Mouse (Mus musculus) neural tube, embryonic 15.5 days (tissue): ENCODE measurements around the gene Sf3b1. TPM values are rescaled to one million over a fixed set of nuclear protein-coding genes. Genes with fewer than 3 reads are reported as not detected.
A peak's percentile ranks its signal among the peaks of the same experiment; 100 is the strongest.
"Not testable (repeated sequence)": the region's sequence is repeated elsewhere in the genome, so short reads cannot be mapped to it uniquely, and the experiment has no call there.

Experiments used
- ATAC-seq: fragments of 200-750 bp; cut with Nextera tagmentation; 2 replicates; pipeline ENCODE4 v1.8.0; 2017; ENCODE audit warnings: mild to moderate bottlenecking, moderate TSS enrichment, moderate library complexity; ENCODE audit not compliant: low FRiP score
- H3K27ac ChIP-seq: fragments of 300-500 bp; sonication (generic); replicated peaks from 2 replicates; pipeline ENCODE4 v1.5.1; 2015; ENCODE audit warnings: mild to moderate bottlenecking, inconsistent platforms
- H3K27me3 ChIP-seq: fragments of 300-500 bp; sonication (generic); replicated peaks from 2 replicates; pipeline ENCODE4 v1.6.1; 2015; ENCODE audit warnings: inconsistent platforms
- H3K36me3 ChIP-seq: fragments of 300-500 bp; sonication (generic); 2 replicates; pipeline ENCODE4 v1.6.1; 2015; ENCODE audit warnings: inconsistent platforms
- H3K4me1 ChIP-seq: fragments of 300-500 bp; sonication (generic); 2 replicates; pipeline ENCODE4 v1.6.1; 2015; ENCODE audit warnings: inconsistent platforms
- H3K4me2 ChIP-seq: fragments of 300-500 bp; sonication (generic); 2 replicates; pipeline ENCODE4 v1.6.1; 2015; ENCODE audit warnings: inconsistent platforms, mild to moderate bottlenecking, moderate library complexity
- H3K4me3 ChIP-seq: fragments of 300-500 bp; sonication (generic); replicated peaks from 2 replicates; pipeline ENCODE4 v1.5.1; 2015; ENCODE audit warnings: mild to moderate bottlenecking, inconsistent platforms
- H3K9ac ChIP-seq: fragments of 300-500 bp; sonication (generic); replicated peaks from 2 replicates; pipeline ENCODE4 v1.6.1; 2015; ENCODE audit warnings: mild to moderate bottlenecking, inconsistent platforms
- H3K9me3 ChIP-seq: fragments of 300-500 bp; sonication (generic); replicated peaks from 2 replicates; pipeline ENCODE4 v1.6.1; 2016; ENCODE audit warnings: inconsistent platforms
- WGBS: fragments of 180-500 bp; shearing (Covaris S2); methylation state at CpG from one replicate; pipeline ENCODE4 v1.1.7; 2015; ENCODE audit warnings: mixed read lengths; 5-methylcytosine and 5-hydroxymethylcytosine counted together
- polyA plus RNA-seq: library from polyadenylated mRNA; unstranded; fragments of >200 nt; fragmentation: Nextera tagmentation; extraction: Ambion mirVana; gene quantifications from 2 replicates; pipeline ENCODE4 v1.2.1, GENCODE M21; 2015

The Sf3b1 gene
- polyA plus RNA-seq, 1 experiment from 2014 or later: 258 TPM

DNA sequence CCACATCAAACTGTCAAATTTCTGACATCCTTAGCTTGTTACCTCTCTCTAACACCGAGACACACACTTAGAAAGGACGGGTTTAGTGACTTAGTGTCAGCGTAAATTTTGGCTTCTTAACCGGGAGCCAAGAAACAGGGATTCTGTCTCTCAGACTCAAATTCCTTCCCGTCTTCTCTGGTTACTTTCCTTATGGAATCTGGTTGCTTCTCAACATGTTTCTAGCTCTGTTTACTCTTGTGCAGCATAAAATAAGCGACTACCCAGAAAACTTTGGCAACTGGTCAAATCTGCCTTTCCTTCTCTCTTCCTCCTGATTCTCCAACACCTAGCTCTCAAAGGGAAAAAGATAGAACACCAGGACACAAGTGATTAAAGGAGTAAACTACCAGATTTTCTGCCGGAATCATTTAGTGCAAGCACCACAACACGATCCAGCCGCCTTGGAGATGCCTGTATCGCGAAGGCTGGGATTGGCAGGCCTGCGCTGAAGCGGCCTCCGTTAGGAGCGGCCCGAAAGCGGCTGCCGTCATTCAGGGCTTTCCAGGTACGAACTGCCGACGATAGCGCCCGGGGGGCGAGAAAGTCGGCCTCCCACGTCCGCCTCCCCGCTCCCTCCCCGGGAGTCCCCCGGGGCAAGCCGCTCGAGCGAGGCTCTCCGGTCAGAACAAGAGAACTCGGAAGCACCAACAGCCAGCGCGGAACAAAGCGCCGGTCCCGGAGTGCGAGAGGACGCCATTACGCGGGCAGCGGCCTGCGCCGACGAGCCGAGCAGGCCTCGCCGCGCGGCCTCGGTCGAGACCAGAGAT lies 633 bp downstream of the Sf3b1 start:
- H3K27ac ChIP-seq: peak overlapping the region; percentile 97
- H3K27me3 ChIP-seq: no peaks in the 10 kb centered on the region
- H3K9me3 ChIP-seq: no peaks in the 10 kb centered on the region
- H3K4me2 ChIP-seq: peak overlapping the region; percentile 74
- peak overlapping the region; percentile 94 for H3K9ac ChIP-seq
- no peaks in the 10 kb centered on the region for H3K36me3 ChIP-seq
- peaks cover 23% of the 10 kb centered on the region for H3K4me1 ChIP-seq
- peak overlapping the region; percentile 96 for H3K4me3 ChIP-seq
- ATAC-seq: peak; percentile 65
- WGBS: under 1% methylated on average over 51 of the region's 55 CpGs

DNA sequence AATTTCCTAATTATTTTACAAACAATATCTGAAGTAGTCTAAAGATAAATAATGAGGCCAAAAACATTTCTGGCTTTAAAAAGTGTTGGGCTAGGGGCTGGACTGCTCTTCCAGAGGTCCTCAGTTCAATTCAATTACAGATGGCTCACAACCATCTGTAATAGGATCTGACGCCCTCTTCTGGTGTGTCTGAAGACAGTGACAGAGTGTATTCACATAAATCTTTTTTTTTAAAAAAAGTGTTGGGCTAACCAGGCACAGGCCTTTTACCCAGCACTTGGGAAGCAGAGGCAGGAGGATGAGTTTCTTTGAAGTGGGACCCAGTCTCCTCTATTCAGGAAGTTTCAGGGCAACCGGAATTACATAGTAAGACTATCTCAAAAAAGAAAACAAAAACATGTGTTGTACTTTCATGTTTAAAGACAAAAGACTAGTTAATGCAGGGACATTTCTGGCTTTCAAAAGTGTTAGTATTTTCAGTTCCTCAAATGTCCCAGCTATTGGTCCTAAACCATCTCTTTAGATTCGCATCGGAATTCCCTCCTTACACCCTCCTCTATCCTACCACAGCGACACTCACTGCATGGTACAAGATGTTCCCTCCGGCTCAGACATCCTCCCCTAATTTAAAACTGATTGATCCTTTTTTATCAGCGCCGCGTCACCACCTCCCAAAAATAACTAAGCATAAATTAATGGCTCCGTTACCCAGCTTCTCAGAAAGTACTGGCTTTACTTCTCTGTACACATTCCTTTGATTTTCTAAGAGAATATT lies 1.4 kb downstream of the Sf3b1 start:
- peaks cover 23% of the 10 kb centered on the region for H3K4me1 ChIP-seq
- ATAC-seq: no peak
- peak overlapping the region; percentile 74 for H3K4me2 ChIP-seq
- H3K36me3 ChIP-seq: no peaks in the 10 kb centered on the region
- 10% methylated on average over 10 of the region's 10 CpGs for WGBS
- peak overlapping the region; percentile 94 for H3K9ac ChIP-seq
- peak overlapping the region; percentile 96 for H3K4me3 ChIP-seq
- no peaks in the 10 kb centered on the region for H3K9me3 ChIP-seq
- H3K27ac ChIP-seq: peak overlapping the region; percentile 97
- H3K27me3 ChIP-seq: no peaks in the 10 kb centered on the region

DNA sequence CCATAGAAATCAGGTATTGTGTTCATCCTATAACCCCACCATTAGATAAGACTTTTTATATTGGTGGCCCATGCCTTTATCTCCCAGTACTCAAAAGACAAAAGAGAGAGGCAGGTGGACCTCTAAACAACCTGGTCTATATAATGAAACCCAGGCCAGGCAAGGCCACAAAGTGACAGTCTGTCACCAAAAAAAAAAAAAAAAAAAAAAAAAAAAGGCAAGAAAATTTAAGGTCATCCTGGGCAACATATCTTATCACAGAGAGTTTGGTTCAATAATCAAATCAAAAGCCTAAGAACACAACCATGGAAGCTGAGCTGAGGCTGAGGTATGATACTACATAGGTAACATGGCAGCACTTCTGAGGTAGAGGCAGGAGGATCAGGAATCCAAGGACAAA lies 5.4 kb downstream of the Sf3b1 start:
- no peak for ATAC-seq
- Histone ChIP-seq H3K9ac (no peak overlapping the region), H3K4me3 (no peak overlapping the region), H3K27me3 (no peaks in the 10 kb centered on the region), H3K4me2 (no peak overlapping the region), H3K9me3 (no peaks in the 10 kb centered on the region), H3K27ac (no peak overlapping the region), H3K4me1 (peaks cover 19% of the 10 kb centered on the region), H3K36me3 (peaks cover 10% of the 10 kb centered on the region)

DNA sequence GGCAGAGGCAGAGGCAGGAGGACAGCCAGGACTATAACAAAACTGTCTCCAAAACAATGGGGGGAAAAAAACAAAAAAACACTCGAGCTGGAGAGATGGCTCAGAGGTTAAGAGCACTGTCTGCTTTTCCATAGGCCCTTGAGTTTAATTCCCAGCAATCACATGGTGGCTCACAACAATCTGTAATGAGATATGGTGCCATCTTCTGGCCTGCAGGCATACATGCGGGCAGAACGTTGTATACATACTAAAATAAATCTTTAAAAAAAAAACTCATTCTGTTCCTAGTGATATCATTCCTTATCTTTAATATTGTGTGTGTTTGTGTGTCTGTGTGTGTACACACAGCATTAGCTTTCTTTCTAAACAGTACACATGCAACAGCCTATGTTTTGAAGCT lies 14.8 kb downstream of the Sf3b1 start:
- Histone ChIP-seq H3K9ac (no peak overlapping the region), H3K4me2 (no peak overlapping the region), H3K4me3 (no peak overlapping the region), H3K27ac (no peak overlapping the region), H3K4me1 (no peaks in the 10 kb centered on the region), H3K27me3 (no peaks in the 10 kb centered on the region), H3K36me3 (peaks cover 61% of the 10 kb centered on the region), H3K9me3 (no peaks in the 10 kb centered on the region)
- WGBS: 50% methylated on average over 3 of the region's 3 CpGs
- no peak for ATAC-seq

DNA sequence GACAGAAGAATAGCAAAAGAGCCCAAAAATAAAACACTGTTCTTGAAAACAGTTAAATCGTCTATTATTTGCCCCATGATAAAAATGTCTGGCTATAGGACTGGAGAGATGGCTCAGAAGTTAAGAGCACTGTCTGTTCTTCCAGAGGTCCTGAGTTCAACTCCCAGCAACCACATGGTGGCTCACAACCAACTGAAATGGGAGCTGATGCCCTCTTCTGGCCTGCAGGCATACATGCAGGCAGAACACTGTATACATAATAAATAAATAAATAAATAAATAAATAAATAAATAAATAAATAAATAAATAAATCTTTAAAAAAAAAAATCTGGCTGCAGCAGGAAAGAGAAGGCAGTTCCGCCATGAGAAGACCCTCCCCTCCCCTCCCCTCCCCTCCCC lies 19.0 kb downstream of the Sf3b1 start:
- H3K27ac ChIP-seq, H3K9me3 ChIP-seq, H3K27me3 ChIP-seq, ATAC-seq, H3K4me1 ChIP-seq, H3K4me2 ChIP-seq, H3K9ac ChIP-seq, H3K4me3 ChIP-seq: not testable (repeated sequence)
- WGBS: 85% methylated on average over 2 of the region's 2 CpGs
- peaks cover 63% of the 10 kb centered on the region for H3K36me3 ChIP-seq

DNA sequence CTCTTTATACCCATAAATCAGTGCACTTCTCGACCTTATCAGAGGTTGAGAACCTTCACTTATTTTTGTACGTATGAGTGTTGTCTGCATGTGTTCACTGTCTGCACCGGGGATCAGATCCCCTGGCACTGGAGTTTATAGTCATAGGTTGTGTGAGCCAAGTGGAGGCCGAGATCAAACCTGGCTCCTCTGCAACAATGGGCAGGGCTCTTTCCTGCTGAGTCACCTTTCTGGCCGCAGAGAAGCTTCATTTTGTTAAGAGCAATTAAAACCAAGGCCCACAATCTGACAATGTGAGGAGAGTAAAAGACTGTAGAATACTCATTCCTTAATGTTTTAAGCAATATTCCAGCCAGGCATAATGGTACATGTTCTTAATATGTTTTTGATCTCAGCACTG lies 33.7 kb downstream of the Sf3b1 start:
- Histone ChIP-seq H3K27me3 (no peaks in the 10 kb centered on the region), H3K9ac (no peak overlapping the region), H3K4me2 (no peak overlapping the region), H3K36me3 (peaks cover 75% of the 10 kb centered on the region), H3K4me1 (no peaks in the 10 kb centered on the region), H3K9me3 (no peaks in the 10 kb centered on the region), H3K27ac (no peak overlapping the region), H3K4me3 (no peak overlapping the region)
- 87% methylated on average over 5 of the region's 5 CpGs for WGBS
- no peak for ATAC-seq

DNA sequence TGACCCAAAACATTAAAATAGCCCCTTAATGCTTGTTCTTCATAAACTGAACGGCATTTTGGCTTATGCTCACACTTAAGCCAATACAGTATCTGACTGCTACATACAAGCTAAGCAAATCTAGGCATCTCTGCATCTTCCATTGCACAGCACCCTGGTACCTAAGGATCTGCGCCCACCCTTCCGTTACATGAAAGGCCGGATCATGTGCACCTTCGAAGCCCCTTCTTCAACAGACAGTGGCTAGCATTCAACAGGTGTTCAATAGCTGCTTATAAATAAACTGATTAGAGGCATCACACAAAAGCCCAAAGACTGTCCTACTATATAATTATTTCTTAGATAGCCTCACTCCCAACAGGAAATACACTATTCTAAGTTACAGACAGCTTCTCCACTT lies 41.0 kb downstream of the Sf3b1 start:
- H3K4me1 ChIP-seq: no peaks in the 10 kb centered on the region
- H3K4me2 ChIP-seq: no peak overlapping the region
- H3K27me3 ChIP-seq: no peaks in the 10 kb centered on the region
- peaks cover 45% of the 10 kb centered on the region for H3K36me3 ChIP-seq
- ATAC-seq: no peak
- no peaks in the 10 kb centered on the region for H3K9me3 ChIP-seq
- 95% methylated on average over 5 of the region's 5 CpGs for WGBS
- H3K4me3 ChIP-seq: no peak overlapping the region
- H3K9ac ChIP-seq: no peak overlapping the region
- H3K27ac ChIP-seq: no peak overlapping the region

DNA sequence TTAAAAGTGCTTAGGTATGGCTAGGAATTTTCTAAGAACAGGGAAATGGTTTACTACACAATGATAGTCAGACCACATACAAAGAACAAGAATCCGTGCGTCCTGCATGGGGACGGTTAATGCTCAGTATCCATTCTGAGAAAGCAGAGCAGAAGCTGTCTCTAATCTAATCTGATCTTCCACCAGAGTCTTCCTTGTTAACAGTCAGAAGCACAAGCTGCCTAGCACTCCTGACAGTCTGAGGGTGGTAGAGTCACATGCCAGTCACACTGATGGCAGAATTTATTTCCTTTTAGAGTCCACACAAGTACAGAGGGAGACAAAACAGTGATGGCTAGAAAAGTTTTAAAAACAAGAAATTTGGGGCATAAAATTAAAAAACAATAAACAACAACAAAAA lies 41.5 kb downstream of the Sf3b1 start:
- ATAC-seq: no peak
- H3K4me3 ChIP-seq: no peak overlapping the region
- no peaks in the 10 kb centered on the region for H3K4me1 ChIP-seq
- 90% methylated on average over 3 of the region's 3 CpGs for WGBS
- no peak overlapping the region for H3K4me2 ChIP-seq
- no peaks in the 10 kb centered on the region for H3K27me3 ChIP-seq
- H3K27ac ChIP-seq: no peak overlapping the region
- no peaks in the 10 kb centered on the region for H3K9me3 ChIP-seq
- H3K36me3 ChIP-seq: peaks cover 45% of the 10 kb centered on the region
- no peak overlapping the region for H3K9ac ChIP-seq

DNA sequence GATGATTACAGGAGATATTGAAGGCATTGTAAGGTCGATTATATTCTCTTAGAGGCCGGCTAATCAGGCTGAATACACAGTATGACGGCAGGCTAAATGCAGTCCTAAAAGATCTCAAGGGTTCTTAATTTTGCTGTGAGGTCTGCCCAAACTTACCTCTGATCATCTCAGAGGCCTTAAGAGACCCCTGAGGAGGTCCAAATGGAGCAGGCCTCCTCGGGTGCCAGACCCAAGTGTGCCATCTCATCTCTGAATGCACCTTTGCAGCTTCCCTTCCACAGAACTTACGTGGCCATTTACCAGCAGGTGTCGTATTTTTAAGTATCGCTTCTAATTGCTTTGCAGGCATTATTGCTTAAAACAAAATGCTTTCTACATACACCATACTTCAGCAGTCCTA lies 43.1 kb downstream of the Sf3b1 start:
- WGBS: 74% methylated on average over 7 of the region's 7 CpGs
- no peak overlapping the region for H3K9ac ChIP-seq
- no peak overlapping the region for H3K27ac ChIP-seq
- H3K4me1 ChIP-seq: no peaks in the 10 kb centered on the region
- H3K27me3 ChIP-seq: no peaks in the 10 kb centered on the region
- no peak overlapping the region for H3K4me2 ChIP-seq
- no peak overlapping the region for H3K4me3 ChIP-seq
- no peaks in the 10 kb centered on the region for H3K9me3 ChIP-seq
- ATAC-seq: peak; percentile 51; the same call in 1 of the 2 replicates
- H3K36me3 ChIP-seq: peaks cover 31% of the 10 kb centered on the region

DNA sequence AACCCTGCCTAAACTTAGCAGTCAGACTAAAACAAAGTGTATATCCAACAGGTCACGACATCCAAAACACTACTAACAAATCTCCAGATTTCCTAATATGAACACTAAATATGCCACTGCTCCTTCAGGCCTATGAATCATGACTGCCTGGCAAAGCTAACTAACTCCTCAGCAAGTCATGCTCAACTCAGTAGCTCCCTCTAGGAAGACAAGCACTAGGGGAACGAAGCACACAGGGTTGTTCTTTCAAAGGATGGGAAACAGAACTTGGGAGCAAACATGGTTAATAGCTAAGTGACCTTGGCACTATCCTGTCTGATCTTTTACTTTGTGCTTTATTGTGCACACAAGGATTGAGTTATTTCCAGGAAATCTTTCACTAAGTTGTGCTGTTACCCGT lies 43.9 kb downstream of the Sf3b1 start:
- Histone ChIP-seq H3K9me3 (no peaks in the 10 kb centered on the region), H3K27ac (no peak overlapping the region), H3K27me3 (no peaks in the 10 kb centered on the region), H3K4me2 (no peak overlapping the region), H3K9ac (no peak overlapping the region), H3K36me3 (peaks cover 28% of the 10 kb centered on the region), H3K4me1 (no peaks in the 10 kb centered on the region), H3K4me3 (no peak overlapping the region)
- WGBS: 72% methylated on average over 3 of the region's 3 CpGs
- no peak for ATAC-seq

DNA sequence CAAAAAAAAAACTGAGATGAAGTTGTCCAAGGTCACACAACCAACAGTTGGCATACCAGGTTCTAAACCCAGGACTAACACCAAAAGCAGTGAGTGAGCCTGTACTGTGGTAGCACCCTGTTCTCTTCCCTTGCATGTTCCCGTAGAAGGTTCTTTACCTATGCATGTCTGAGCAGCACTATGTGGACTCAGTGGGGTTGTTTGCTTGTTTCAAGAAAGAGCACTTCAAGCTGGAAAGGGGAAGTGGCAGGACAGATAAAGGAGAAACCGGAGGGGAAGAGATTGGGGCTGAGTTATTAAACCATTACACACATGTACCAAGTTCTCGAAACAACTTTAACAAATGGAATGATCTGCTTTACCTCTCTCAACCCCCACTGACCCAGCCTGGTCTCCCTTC lies 44.6 kb downstream of the Sf3b1 start:
- H3K9ac ChIP-seq: no peak overlapping the region
- no peak overlapping the region for H3K4me2 ChIP-seq
- H3K4me3 ChIP-seq: no peak overlapping the region
- ATAC-seq: no peak
- no peak overlapping the region for H3K27ac ChIP-seq
- peaks cover 25% of the 10 kb centered on the region for H3K36me3 ChIP-seq
- WGBS: 97% methylated on average over 3 of the region's 3 CpGs
- no peaks in the 10 kb centered on the region for H3K27me3 ChIP-seq
- H3K4me1 ChIP-seq: no peaks in the 10 kb centered on the region
- no peaks in the 10 kb centered on the region for H3K9me3 ChIP-seq
